Mouse (Mus musculus) 416B (cell line): ENCODE results near the gene 4932438A13Rik.

Source experiments
- DNase-seq: peaks from one replicate; pipeline ENCODE4 v3.0.0; 2011; ENCODE audit warnings: low read depth

The 4932438A13Rik gene

GRCm38 (mm10) chr3:36862721-36863275 lies at the start of gene 4932438A13Rik:
Gene 4932438A13Rik, plus strand, starts transcription at chr3:36863104.
- DNase-seq = peak; percentile 93

DNA sequence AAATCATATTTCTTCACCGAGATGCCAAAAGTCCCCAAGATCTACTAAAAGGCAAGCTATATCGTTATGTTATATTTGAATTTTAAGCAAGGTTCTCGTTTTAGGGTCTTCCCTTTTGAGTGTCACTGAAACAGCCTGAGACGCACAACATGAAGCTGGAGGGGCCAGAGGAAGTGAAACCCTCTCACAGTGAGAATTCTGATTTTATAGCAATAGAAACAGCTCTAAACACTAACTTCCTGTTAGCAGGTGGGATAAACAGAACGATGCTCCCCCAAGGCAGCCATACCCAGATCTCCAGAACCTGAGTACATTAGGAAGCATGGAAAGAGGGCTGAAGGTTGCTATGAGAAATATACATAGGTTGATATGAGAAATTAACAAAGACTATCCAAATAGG lies 46.3 kb upstream of the 4932438A13Rik start:
- no peak for DNase-seq

DNA sequence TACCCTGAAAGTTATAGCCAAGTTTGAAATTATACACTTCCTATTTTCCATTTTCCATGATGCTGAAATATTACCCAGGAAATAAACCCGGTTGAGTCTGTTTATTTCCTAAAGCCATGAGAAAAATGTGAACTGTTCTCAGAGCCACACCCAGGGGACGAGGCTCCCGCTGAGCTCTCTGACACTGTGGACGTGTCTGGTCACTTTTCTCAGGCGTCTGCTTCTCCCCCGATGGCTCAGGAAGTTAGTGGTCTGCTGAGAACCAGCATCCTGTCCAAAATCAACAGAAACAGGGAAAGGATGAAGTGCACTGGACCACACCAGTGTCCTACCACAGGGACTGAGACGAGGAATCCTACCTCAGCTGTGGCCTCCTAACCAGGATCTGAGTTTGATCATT lies 43.5 kb upstream of the 4932438A13Rik start:
- no peak for DNase-seq

GRCm38 (mm10) chr3:36821037-36821436 lies 41.9 kb upstream of the 4932438A13Rik start:
- no peak for DNase-seq

GRCm38 (mm10) chr3:36825098-36825497 lies 37.8 kb upstream of the 4932438A13Rik start:
- no peak for DNase-seq

DNA sequence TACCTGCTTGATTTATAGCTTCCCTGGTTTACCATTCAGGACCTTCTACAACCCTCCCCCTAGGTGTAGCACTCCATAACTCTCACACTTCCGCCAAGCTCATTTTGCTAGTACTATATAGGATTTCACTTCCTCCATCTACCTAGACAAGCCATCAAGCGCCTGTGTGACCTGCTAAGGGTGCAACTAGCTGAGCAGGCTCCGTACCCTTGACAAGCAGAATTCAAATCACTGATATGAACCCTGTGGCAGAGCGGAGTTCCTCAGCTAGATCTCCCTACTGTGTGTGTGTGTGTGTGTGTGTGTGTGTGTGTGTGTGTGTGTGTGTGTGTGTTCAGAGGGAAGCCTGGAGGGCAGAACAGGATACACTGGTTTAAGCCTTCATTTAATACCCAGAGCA lies 37.4 kb upstream of the 4932438A13Rik start:
- DNase-seq = no peak

DNA sequence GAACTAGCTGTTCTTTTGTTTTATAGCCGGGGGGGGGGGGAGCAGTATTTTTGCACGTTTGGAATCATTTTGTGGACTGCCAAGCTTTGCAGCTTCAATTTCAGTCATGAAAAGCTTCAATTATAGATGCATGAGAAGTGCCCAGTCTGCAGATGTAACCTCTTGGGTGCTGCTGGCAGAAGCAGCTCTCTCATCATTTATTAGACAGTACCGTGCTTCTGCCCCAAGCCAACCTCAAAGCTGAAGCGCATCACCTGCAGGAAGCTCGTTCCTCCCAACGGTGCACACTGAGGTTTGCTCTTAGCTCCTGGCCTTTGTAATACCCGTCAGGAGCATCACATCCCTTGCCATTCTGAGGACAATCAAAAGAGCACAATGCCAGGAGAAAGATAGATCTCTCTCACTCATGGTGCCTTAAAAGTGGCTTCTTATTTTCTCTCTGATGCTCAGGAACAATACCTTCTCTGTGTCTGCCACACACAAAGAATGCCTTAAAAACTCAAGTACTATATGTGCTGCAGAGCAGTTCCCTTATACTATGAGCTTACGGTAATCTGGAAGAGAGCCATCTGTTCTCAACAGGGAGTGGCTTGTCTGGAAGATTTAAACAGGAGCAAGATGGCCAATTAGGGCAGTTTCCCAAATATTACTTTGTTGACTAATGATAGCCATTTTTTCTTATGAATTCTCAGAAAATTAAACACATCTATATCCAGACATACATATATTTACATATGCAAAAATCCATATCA lies 35.5 kb upstream of the 4932438A13Rik start:
- no peak for DNase-seq

DNA sequence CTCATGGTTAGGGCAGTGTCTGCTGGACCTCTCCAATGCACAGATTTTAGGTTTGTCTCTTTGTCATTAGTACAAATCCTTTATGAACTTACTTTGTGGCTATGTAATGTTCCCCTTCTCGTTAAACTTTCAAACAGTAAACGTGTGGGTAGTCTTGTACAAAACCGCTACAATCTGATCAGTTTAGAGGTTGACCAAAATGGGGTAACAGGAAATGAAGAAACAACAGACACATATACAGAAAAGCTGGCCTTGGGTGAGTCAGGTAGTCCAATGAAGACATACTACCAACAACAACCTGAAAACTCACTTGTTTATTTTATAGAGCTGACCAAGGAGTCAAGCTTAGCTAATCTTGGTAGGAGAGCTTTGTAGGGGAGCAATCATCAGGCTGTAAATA lies 32.7 kb upstream of the 4932438A13Rik start:
- peak; percentile 61 for DNase-seq

- DNase-seq = no peak
Measured at GRCm38 (mm10) chr3:36834426-36834825, 28.5 kb upstream of the 4932438A13Rik start.

GRCm38 (mm10) chr3:36834832-36835231 lies 28.1 kb upstream of the 4932438A13Rik start:
- no peak for DNase-seq

GRCm38 (mm10) chr3:36835525-36836203 lies 27.2 kb upstream of the 4932438A13Rik start:
- DNase-seq = no peak

GRCm38 (mm10) chr3:36836833-36837232 lies 26.1 kb upstream of the 4932438A13Rik start:
- DNase-seq = no peak

DNA sequence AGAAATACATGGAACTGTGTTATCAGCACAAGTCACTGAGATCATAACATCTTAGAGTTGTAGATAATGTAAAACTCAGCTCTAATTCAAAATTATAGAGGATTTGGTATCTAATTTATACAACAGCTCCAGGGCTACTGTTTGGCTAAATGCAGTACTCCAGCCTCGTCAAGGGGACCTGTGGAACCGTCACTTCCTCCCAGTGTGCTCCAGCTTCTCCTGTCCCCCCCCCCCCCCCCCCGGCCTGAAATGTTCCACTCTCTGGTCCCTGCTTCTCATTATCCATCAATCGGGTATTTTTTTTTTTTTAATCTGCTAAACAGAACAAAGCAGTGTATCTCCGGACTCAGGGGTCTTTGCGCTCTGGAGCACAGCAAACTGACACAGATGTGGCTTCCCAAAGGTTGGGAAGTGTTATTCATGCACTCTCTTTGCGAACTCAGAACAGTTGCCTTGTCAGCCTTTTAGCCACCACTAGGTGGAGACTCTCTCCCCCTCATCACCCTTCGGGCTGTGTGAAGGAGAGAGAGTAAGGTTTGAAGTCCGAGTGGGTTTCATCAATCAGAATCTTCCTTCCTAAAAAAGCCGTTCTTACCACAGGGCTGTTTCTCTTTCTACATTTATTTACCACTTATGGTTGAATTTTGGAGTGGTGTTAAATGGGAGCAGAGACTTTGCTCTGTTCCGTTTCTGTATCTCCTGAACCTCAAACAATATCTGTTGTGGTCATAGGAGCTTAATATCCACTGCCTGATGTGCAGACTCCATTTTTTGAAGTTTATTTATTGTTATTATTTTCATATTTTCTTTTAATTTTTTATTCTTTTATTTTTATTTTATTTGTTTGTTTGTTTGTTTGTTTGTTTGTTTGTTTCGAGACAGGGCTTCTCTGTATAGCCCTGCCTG lies 22.0 kb upstream of the 4932438A13Rik start:
- peak; percentile 90 for DNase-seq

DNA sequence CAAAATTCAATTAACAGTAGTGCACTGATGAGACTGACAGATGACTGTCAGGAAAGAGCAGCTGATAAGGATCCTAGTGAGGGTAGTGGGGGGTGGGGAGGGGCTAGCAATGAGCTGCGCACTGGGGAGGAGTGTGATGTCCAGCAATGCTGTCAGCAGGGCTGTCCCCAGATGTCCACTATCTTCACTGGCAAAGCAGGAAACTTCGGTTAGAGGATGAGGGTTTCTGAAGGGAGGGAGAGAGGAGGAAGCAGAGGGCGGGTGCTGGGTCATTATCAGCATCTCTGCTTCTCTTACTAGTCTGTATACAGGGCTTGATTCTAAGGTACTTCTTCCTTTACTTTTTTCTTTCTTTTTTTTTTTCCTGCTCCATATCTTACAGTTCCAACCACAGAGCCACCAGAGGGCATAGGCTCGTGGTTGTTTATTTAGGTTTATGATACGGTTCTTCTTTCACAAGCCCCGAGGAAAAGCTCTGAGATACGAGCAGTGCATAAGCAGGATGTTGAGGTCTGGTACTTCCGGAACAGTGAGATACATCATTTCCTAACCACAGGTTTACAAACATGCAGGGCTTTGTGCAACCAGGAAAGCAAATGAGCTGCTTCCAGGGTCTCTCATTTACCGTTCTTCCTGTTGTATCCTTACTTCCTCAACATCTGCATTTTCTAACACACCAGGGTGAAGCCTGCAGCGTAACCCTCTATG lies 9.0 kb upstream of the 4932438A13Rik start:
- peak; percentile 96 for DNase-seq

DNA sequence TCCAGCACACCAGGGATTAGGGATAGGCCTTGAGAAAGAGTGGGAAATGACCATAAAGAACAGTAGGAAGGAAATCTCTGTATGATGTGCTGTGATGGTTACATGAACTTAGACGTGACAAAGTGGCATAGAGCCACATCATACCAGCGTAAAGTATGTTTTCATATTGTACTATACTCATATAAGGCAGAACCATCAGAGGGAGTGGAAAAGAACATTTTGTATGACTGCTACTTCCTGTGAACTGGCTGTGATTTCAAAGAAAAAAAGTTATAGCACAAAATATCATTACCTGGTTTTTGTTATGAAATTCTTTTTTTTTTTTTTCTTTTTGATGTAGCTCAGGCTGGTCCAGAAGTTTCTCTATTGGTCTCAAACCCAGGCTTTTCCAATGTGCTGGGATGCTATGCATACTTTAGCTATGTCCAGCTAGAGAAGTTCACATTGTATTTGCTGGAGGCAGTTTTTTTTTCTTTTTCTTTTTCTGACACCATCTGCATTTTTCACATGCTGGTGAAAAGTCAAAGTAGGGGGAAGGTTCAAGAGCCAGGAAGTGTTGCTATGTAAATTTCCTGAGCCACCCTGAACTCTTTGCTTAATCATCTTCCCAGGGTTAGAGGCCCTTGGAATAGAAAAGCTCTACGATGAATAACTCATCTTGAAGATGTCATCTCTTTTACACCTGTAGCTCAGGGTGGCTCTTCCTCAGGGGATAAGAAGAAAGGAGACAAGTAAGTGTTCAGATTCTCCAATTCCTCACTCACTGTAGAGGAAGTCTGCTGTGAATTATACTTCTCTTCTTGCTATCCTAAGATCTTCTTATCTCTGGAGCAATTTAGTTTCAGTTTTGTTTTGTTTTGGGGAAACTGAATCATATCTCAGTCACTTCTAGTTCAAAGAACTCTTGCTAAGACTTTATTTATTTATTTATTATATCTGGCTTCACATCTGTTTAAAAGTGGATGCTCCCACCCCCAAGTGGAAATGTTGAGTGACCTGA lies 1.2 kb upstream of the 4932438A13Rik start:
- peak; percentile 75 for DNase-seq

- DNase-seq = peak; percentile 22
Measured at GRCm38 (mm10) chr3:36863427-36863826, 523 bp downstream of the 4932438A13Rik start.

- no peak for DNase-seq
Measured at GRCm38 (mm10) chr3:36863881-36864280, 977 bp downstream of the 4932438A13Rik start.

- DNase-seq = no peak
Measured at GRCm38 (mm10) chr3:36864466-36864865, 1.6 kb downstream of the 4932438A13Rik start.

DNA sequence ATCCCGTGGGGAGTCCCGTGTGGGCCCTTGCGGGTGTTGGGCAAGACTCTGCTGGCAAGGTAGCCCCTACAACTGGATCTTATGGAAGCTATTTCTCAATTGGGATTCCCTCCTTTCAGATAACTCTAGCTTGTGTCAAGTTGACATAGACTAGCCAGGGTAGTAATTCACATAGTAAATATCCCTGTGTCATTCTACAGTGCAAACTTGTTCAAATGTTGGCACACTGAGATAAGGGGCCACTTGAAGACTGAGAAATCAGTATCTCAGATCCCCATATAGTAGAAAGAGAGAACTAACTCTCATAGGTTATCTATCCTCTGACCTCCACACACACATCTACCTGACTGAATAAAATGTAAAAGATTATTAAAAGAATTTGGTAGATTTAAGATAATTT lies 42.5 kb downstream of the 4932438A13Rik start:
- DNase-seq = no peak

DNA sequence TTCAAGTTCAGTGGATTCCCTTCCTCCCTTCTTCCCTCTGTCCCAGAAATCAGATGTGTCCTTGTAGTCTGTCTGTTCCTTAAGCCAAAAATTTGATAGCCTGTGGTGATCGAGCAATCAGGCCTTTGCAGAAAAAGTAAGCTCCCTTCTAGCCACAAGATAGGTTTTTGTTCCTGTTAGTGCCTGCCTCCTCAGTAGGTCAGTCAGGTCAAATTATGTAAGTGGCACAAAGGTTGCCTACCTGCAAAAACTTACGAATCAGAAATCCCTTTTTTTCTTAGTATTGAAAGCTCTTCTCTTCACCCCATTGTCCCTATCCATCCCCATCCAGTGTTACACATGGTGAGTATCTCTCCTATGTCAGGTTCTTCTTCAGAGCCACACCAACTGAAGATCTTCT lies 54.9 kb downstream of the 4932438A13Rik start:
- no peak for DNase-seq
